Mouse (Mus musculus) small intestine, adult 2 months (tissue): ENCODE measurements at regions not wholly inside any gene's neighbourhood (a gene's known extent, or its start where the extent isn't known, plus 50 kb on each side); places are given as distances from the start of the nearest gene placed in this dataset.
"Not testable (repeated sequence)": the region's sequence is repeated elsewhere in the genome, so short reads cannot be mapped to it uniquely, and the experiment has no call there.

Experiments
- H3K27ac ChIP-seq: fragments of 200-500 bp; 2 replicates; pipeline ENCODE4 v1.5.1; 2012; ENCODE audit warnings: low read depth, low read length, control low read depth, inconsistent platforms; ENCODE audit not compliant: insufficient read depth
- H3K27me3 ChIP-seq: fragments of 200-500 bp; 2 replicates; pipeline ENCODE4 v1.6.1; 2012; ENCODE audit warnings: mild to moderate bottlenecking, moderate library complexity, low read length, inconsistent platforms; ENCODE audit not compliant: control insufficient read depth, insufficient read depth
- H3K36me3 ChIP-seq: fragments of 200-500 bp; 2 replicates; pipeline ENCODE4 v1.6.1; 2012; ENCODE audit warnings: mild to moderate bottlenecking, low read length, control low read depth, inconsistent platforms; ENCODE audit not compliant: control insufficient read depth, insufficient read depth
- H3K4me1 ChIP-seq: fragments of 200-500 bp; 2 replicates; pipeline ENCODE4 v1.6.1; 2012; ENCODE audit warnings: low read length, inconsistent platforms, mixed read lengths; ENCODE audit not compliant: control insufficient read depth, insufficient read depth, insufficient read length
- H3K4me3 ChIP-seq: fragments of 200-500 bp; 2 replicates; pipeline ENCODE4 v1.5.1; 2012; ENCODE audit warnings: low read depth, mild to moderate bottlenecking, control low read depth, inconsistent platforms, low read length, moderate library complexity
- CTCF ChIP-seq: fragments of 200-500 bp; IDR thresholded peaks from 2 replicates; pipeline ENCODE4 v1.5.1; 2012; ENCODE audit warnings: low read depth, mild to moderate bottlenecking, control low read depth, inconsistent platforms, low read length, moderate library complexity, mixed read lengths; ENCODE audit not compliant: insufficient replicate concordance, insufficient read length; ENCODE audit errors: extremely low read depth
- POLR2A ChIP-seq: fragments of 200-500 bp; IDR thresholded peaks from 2 replicates; pipeline ENCODE4 v1.6.1; 2012; ENCODE audit warnings: low read depth, mild to moderate bottlenecking, control low read depth, inconsistent platforms, low read length, moderate library complexity
- WGBS: fragments of 180-500 bp; shearing (Covaris S2); methylation state at CpG from one replicate; pipeline ENCODE4 v1.1.7; 2018; 5-methylcytosine and 5-hydroxymethylcytosine counted together

- not testable (repeated sequence) for H3K27me3 ChIP-seq, H3K36me3 ChIP-seq, H3K4me3 ChIP-seq, H3K4me1 ChIP-seq, H3K27ac ChIP-seq
- 86% methylated on average over 4 of the region's 4 CpGs for WGBS
Observed at GRCm38 (mm10) chr3:8244526-8245194, 1365.2 kb downstream of the Zfp704 start.

- Histone ChIP-seq H3K4me1 (no peaks in the 10 kb centered on the region), H3K36me3 (no peaks in the 10 kb centered on the region), H3K27me3 (no peaks in the 10 kb centered on the region), H3K27ac (no peak overlapping the region), H3K4me3 (no peak overlapping the region)
- WGBS, result 63% methylated on average over 6 of the region's 6 CpGs
- TF ChIP-seq POLR2A, result no peak
Observed at GRCm38 (mm10) chr3:8206623-8207404, 1403.1 kb downstream of the Zfp704 start.

- Histone ChIP-seq H3K27me3 (no peaks in the 10 kb centered on the region), H3K4me3 (no peak overlapping the region), H3K4me1 (no peaks in the 10 kb centered on the region), H3K27ac (no peak overlapping the region), H3K36me3 (no peaks in the 10 kb centered on the region)
- 69% methylated on average over 4 of the region's 4 CpGs for WGBS
- TF ChIP-seq POLR2A (no peak), CTCF (no peak)
Observed at GRCm38 (mm10) chr3:8163030-8163429, 1446.9 kb downstream of the Zfp704 start.

GRCm38 (mm10) chr3:8161997-8162756 lies 1447.7 kb downstream of the Zfp704 start:
- no peaks in the 10 kb centered on the region for H3K36me3 ChIP-seq
- 80% methylated on average over 4 of the region's 4 CpGs for WGBS
- H3K27ac ChIP-seq, result no peak overlapping the region

DNA sequence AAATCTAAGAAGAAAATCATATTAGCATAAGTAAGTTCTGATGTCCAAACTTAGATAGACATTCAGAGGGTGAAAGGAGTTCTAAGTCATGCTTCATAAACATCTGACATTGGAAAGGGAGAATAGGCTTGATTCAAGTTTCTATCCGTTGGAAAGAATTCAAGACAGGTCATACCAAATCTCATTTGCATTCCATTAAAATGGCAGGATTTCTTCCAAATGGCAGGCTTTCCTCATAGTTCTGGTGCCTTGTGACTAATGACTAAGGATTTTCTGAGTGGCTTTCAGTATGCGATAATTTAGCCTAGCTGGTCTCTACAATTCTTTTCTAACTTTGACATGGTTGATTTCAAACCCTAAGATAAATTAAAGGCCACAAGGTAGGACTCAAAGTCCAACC lies 1466.9 kb downstream of the Zfp704 start:
- Histone ChIP-seq H3K4me3 (no peak overlapping the region), H3K36me3 (no peaks in the 10 kb centered on the region), H3K4me1 (no peaks in the 10 kb centered on the region), H3K27me3 (no peaks in the 10 kb centered on the region), H3K27ac (no peak overlapping the region)
- TF ChIP-seq CTCF, result no peak
- no peak for TF ChIP-seq POLR2A
- WGBS, result 74% methylated on average over 2 of the region's 2 CpGs

More at GRCm38 (mm10) chr3:8161997-8162756, 1447.7 kb downstream of the Zfp704 start:
- Histone ChIP-seq H3K4me3 (no peak overlapping the region), H3K27me3 (no peaks in the 10 kb centered on the region), H3K4me1 (no peaks in the 10 kb centered on the region)
- TF ChIP-seq POLR2A, result no peak
- no peak for TF ChIP-seq CTCF

- no peak overlapping the region for H3K27ac ChIP-seq
- H3K36me3 ChIP-seq, result no peaks in the 10 kb centered on the region
- 79% methylated on average over 3 of the region's 3 CpGs for WGBS
- H3K27me3 ChIP-seq, result no peaks in the 10 kb centered on the region
- no peak overlapping the region for H3K4me3 ChIP-seq
- TF ChIP-seq POLR2A (no peak), CTCF (no peak)
- H3K4me1 ChIP-seq, result no peaks in the 10 kb centered on the region
Observed at GRCm38 (mm10) chr3:8142190-8142589, 1467.7 kb downstream of the Zfp704 start.

- 68% methylated on average over 2 of the region's 2 CpGs for WGBS
- Histone ChIP-seq H3K27me3 (no peaks in the 10 kb centered on the region), H3K36me3 (no peaks in the 10 kb centered on the region), H3K4me1 (no peaks in the 10 kb centered on the region), H3K4me3 (no peak overlapping the region), H3K27ac (no peak overlapping the region)
- TF ChIP-seq CTCF (no peak), POLR2A (no peak)
Observed at GRCm38 (mm10) chr3:8141664-8142084, 1468.2 kb downstream of the Zfp704 start.

DNA sequence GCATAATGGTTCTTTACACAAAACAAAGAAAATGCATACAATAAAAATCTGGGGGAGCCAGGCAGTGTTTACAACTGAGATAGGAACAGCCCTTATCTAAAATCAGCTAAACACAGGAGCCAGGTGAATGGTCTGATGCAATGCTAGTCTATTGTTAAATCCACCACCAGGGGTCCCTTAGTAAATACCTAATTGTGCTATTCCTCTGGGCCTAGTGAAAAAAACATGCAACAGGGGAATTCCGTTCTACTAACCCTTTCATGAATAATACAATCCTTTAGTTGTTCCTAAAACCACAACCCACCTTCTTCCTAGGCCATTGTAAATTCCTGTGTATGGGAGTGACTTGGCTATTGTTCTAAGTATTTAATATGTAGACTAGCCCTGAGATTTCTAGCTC lies 1486.2 kb downstream of the Zfp704 start:
- 44% methylated on average over 1 of the region's 1 CpGs for WGBS
- H3K4me1 ChIP-seq, H3K36me3 ChIP-seq, H3K4me3 ChIP-seq, H3K27ac ChIP-seq, H3K27me3 ChIP-seq: not testable (repeated sequence)
